Mouse (Mus musculus) hindlimb bud, embryonic 11.5 days (tissue): ENCODE measurements around the gene Rph3a.

Experiments used
- DNase-seq: peaks from one replicate; pipeline ENCODE4 v3.0.0-alpha.2; 2012; ENCODE audit warnings: low read depth, low spot score; ENCODE audit errors: extremely low spot score

Gene Rph3a

DNA sequence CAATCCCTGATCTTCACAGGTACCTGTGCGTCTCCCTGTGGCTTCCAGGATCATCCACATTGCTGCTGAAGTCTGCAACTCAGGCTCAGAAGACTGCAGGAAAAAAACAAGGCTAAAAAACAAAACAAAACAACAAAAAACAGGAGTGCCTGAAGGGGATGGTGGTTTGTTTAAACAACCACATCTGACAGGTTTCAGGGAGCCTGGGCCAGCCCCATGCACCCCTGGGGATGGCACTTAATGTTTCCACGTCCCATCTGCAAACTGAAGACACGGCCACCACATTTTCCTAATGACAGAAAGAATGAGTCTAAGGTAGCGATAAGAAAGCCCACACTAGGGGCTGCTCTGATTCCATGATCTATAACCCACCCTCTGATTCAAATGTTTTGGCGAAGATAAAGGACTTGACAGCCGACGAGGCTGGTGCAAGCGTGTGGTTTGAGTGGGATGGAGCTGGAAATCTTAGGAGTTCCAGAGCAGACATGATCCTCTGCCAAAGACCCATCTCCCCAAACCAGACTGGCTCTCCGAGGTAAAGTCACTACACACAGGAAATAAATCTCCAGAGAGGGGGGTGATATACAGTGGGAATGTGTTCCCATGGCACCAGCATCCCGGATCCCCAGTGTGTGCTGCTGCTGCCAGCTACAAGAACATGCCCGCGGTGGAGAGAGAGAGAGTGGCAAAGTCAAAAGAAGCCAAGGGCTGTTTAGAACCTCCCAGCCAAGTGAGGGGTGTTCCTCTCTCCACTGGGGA is at the start of gene Rph3a:
Rph3a (minus strand) TSS at position 282 of the 759 bp plus-strand sequence.
- no peak for DNase-seq

- no peak for DNase-seq
Observed at GRCm38 (mm10) chr5:121058261-121058660, 48.4 kb upstream of the Rph3a start.

- DNase-seq = no peak
Observed at GRCm38 (mm10) chr5:121053886-121054285, 44.0 kb upstream of the Rph3a start.

DNA sequence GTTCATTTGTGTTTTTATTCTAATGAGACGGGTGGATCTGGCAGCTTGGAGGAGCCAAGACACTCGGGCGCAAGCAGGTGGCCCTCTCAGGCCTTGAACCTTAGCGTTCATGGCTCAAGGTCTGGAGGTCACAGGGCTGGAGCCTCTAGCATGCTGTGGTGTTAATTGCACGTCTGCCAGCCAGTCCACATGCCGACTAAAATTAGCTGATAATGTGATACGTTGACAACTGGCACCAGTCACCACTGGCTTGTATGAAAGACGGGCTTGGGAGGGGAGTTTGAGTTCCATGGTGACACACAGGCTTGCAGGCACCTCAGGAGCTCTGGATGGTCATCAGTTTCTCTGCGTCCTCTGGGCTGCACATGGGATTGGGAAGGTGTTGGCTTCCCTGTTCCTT is 31.9 kb upstream of the Rph3a start:
- no peak for DNase-seq

DNA sequence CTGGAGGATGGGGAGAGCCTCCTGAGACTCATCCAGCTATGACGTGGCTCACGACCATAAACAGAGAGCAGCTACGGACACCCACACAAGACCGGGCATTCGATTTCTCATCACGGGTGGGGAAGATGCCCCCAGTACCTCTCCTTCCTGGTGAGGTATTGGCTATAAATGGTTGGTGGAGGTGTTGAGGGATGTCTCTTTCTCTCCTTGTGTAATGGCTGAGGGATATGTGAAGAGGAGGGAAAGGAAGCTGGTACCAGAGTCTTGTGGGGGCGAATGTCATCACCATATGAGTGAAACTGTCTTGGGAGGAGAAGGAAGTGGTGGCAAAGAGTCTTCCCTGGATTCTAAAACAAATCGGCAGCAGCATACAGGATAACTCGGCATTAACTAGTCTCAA is 29.6 kb upstream of the Rph3a start:
- no peak for DNase-seq

GRCm38 (mm10) chr5:121030161-121030560 is 20.3 kb upstream of the Rph3a start:
- no peak for DNase-seq

DNA sequence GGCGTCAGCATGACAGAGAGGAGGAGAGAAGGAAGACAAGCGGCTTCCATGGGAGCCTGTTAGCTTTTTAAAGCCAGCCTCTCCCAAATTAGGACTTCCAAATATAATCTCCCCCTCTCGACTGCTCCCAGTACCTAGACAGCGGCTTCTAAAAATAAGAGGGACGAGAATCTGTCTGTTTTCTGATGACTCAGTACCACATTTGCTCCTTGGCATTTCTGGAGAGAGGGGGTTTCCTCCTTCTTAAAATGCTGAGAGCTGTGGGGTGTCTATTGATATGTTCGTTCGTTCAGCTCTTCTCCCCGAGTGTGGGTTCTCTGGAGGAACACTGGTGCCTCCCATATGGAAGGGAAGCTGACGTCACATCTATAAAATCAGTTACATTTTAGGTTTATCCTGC is 9.6 kb upstream of the Rph3a start:
- DNase-seq = no peak

- no peak for DNase-seq
Observed at GRCm38 (mm10) chr5:121017699-121018098, 7.8 kb upstream of the Rph3a start.

- DNase-seq = no peak
Observed at GRCm38 (mm10) chr5:121016405-121016804, 6.5 kb upstream of the Rph3a start.

DNA sequence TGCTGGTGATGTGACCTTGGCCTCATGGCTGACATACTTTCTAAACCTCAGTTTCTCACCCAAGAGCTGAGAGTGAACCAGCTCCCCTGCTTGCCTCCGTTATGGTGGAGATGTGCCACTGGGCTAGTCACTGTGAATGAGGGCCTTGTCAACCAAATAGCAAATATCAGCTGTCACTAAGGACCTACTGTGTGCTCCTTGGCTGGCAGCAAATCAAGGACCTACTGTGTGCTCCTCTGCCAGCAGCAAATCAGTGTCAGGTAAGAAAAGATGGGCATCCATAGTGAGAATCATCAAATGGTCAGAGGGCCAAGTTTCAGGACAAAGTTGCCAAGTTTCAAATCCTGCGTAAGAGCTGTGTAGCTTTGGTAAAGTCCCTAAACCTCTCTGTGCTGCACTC is 4.6 kb upstream of the Rph3a start:
- DNase-seq = no peak

- no peak for DNase-seq
Observed at GRCm38 (mm10) chr5:121011962-121012361, 2.1 kb upstream of the Rph3a start.

GRCm38 (mm10) chr5:121009406-121009805 is 486 bp downstream of the Rph3a start:
- DNase-seq = peak; percentile 37

DNA sequence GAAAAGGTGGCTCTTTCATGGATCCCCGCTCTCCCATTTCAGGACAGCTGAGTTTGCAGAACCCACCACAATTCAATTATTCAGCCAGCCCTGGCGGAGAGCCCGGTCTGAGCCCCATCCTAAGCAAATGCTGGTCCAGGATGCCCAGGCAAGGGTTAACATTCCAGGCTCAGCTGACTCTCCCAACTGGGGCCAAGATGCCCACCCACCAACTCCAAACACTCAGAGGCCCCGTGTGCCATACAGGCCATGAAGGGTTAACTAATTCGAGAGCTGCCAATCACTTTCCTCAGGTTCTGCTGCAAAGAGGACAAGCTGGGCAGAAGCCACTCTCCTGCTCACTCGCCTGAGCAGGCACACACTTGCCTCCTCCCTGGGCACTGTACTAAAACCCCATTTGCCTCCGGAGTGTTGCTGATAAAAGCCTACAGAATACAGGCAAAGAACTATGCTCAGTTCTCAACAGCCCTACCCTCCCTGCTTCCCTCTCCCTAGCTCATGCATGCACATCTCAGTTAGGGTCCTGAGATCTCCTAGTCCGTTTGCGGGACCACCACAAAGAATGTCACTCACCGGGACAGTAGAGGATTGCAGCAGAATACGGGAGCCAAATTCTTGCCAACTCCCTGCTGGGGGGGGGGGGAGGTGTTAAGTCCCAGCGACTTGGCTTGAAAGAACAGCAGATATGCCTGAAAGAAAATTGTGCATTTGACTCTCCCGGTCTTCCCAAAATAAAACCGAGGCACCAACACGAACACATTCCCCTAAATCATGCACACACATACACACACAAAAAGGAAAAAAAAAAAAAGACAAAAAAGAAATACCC is 1.3 kb downstream of the Rph3a start:
- DNase-seq = no peak

GRCm38 (mm10) chr5:121007563-121007962 is 2.3 kb downstream of the Rph3a start:
- DNase-seq = no peak

- DNase-seq = no peak
Observed at GRCm38 (mm10) chr5:121007130-121007529, 2.8 kb downstream of the Rph3a start.

- DNase-seq = no peak
Observed at GRCm38 (mm10) chr5:121006176-121006575, 3.7 kb downstream of the Rph3a start.

GRCm38 (mm10) chr5:121003781-121004180 is 6.1 kb downstream of the Rph3a start:
- no peak for DNase-seq

GRCm38 (mm10) chr5:120999573-120999972 is 10.3 kb downstream of the Rph3a start:
- DNase-seq = no peak

DNA sequence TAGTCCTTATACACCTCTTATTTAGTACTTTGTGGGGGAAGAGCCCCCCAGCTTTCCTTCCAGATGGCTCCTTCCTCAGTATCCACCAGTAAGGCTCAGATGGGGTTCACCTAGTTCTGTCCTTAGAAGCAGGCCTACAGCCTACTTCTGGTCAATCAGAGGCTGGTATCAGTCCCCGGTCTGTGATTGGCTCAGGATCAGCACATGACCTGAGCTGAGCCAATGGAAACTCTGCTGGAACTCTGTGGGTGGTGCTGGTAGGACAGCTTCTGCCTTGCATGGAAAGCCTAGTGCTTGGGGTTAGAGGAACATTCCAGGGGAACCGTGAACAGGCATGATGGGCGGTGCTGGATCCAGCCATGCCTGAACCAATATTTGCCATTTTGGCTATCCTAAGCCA is 21.5 kb downstream of the Rph3a start:
- DNase-seq = no peak

- no peak for DNase-seq
Observed at GRCm38 (mm10) chr5:120983029-120983428, 26.9 kb downstream of the Rph3a start.

GRCm38 (mm10) chr5:120981211-120981610 is 28.7 kb downstream of the Rph3a start:
- no peak for DNase-seq

DNA sequence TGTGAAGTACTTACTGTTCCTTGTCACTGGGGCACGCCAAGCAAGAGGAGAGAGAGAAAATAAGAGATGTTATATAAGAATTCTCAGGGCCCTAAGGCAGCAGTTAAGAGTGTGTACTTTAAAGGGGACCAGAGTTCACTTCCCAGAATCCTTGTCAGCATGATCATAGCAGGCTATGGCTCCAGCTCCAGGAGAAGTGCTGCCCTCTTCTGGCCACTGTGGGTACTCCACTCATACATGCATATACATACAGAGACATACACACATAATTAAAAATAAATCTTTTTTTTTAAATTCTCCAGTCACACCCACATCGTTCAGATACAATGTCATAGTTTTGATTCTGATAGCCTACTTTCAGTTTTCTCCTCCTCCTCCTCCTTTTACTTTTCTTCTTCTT is 29.8 kb downstream of the Rph3a start:
- no peak for DNase-seq
